Comparison of ENCODE assay signal across 11 mouse cellular contexts in genomic region chr6:57795835-57796234, GRCm38 (mm10). TPM values are rescaled to one million over a fixed set of nuclear protein-coding genes. Genes with fewer than 3 reads are reported as not detected.
DNase-seq lines count a peak whose midpoint lies in the region; TF ChIP-seq lines count a peak whose summit lies in the region.
"Had no signal": no experiment of that assay in that cellular context is flagged by ENCODE, and none has a peak within 500 bp of the region (broad histone marks: within the 10 kb centered on the region; RNA-seq: fewer than 3 reads in every experiment).

No protein-coding gene starts in this region.

- DNase-seq in kidney, postnatal 10 days = peak; percentile 20
- DNase-seq in kidney, adult 2 months = no peak
- DNase-seq in B cell, adult 2 months = peak; percentile 60 to 66
- peak; percentile 25 for DNase-seq in T-cell, adult 2 months (ENCODE audit: low spot score)
- DNase-seq in lung, postnatal 14 days = peak; percentile 36
- DNase-seq in Muller cell, postnatal 12 days (ENCODE audit: inconsistent ontology term) = no peak
- no peak for DNase-seq in layer of hippocampus, postnatal 25 days (ENCODE audit: extremely low spot score in 1 of 2, low spot score in 1 of 2)

- WGBS in kidney, adult 2 months = 61% methylated on average over 3 of the region's 3 CpGs

- H3K27me3 ChIP-seq in kidney, adult 2 months (replicated peaks; ENCODE audit: control insufficient read depth, insufficient read depth, low read length) = no peaks in the 10 kb centered on the region
- H3K27me3 ChIP-seq: midbrain, embryonic 13.5 days had no signal

- no peaks in the 10 kb centered on the region for H3K36me3 ChIP-seq in kidney, adult 2 months (ENCODE audit: control insufficient read depth, insufficient read depth, low read length)
- H3K36me3 ChIP-seq: midbrain, embryonic 13.5 days had no signal

- no peak overlapping the region for H3K4me3 ChIP-seq in kidney, adult 2 months (ENCODE audit: insufficient read depth, low read depth, low read length)
- H3K4me3 ChIP-seq: midbrain, embryonic 13.5 days had no signal

- H3K4me1 ChIP-seq in kidney, adult 2 months (ENCODE audit: control insufficient read depth, insufficient read depth, low read length) = no peaks in the 10 kb centered on the region
- H3K4me1 ChIP-seq: midbrain, embryonic 13.5 days had no signal

- no peak overlapping the region for H3K27ac ChIP-seq in kidney, adult 2 months (ENCODE audit: insufficient read depth, low read depth, low read length)
- H3K27ac ChIP-seq: hindbrain, embryonic 14.5 days; midbrain, embryonic 13.5 days had no signal

- no peak for TF ChIP-seq POLR2A in kidney, adult 2 months (IDR thresholded peaks at IDR 0.05; ENCODE audit: low read depth, low read length)

- TF ChIP-seq CTCF in kidney, adult 2 months (conservative IDR thresholded peaks at IDR 0.05; ENCODE audit: insufficient read depth, insufficient read length, low read depth, low read length) = no peak

RNA-seq across cellular contexts. Expression of gene Vopp1, which starts 29.1 kb away (rescaled TPM):
- polyA plus RNA-seq in kidney, adult 2 months (2012; rRNA removed) = 6.6 and 9.1 TPM in 2 replicates
- total RNA-seq in layer of hippocampus, postnatal 25 days (2021) = 10 to 100 TPM; 68.7 to 70.4 TPM

RNA-seq across cellular contexts. Expression of gene Vmn1r21, which starts 54.3 kb away (rescaled TPM):
- polyA plus RNA-seq in kidney, adult 2 months (2012; rRNA removed) = not detected in 2 replicates
- not detected for total RNA-seq in layer of hippocampus, postnatal 25 days (2021)
- total RNA-seq: left cerebral cortex, postnatal 14 days had no signal
- polyA plus RNA-seq: hindbrain, embryonic 14.5 days; midbrain, embryonic 13.5 days; thymus, postnatal 0 days had no signal

Comparison
In these comparisons a context has a peak if more than half of its experiments do, and no peak if none do; other contexts are left out.
1. DNase-seq: peak in kidney, postnatal 10 days (single experiment), B cell, adult 2 months (2 of 2), T-cell, adult 2 months (single experiment) and lung, postnatal 14 days (single experiment); none in kidney, adult 2 months (single experiment), Muller cell, postnatal 12 days (single experiment) and layer of hippocampus, postnatal 25 days (0 of 2).